Mouse (Mus musculus) T-helper 1 cell (primary cell): ENCODE results near the gene Zfp972.
"Not testable (repeated sequence)": the region's sequence is repeated elsewhere in the genome, so short reads cannot be mapped to it uniquely, and the experiment has no call there.

Source experiments
- in situ Hi-C: fragments of 300-600 bp; cut with MboI, MseI; formaldehyde crosslinking; loops from one replicate; pipeline ENCODE4 v1.15.1; 2025; ENCODE audit warnings: high pct_unique_total_duplicates

Zfp972 gene

DNA sequence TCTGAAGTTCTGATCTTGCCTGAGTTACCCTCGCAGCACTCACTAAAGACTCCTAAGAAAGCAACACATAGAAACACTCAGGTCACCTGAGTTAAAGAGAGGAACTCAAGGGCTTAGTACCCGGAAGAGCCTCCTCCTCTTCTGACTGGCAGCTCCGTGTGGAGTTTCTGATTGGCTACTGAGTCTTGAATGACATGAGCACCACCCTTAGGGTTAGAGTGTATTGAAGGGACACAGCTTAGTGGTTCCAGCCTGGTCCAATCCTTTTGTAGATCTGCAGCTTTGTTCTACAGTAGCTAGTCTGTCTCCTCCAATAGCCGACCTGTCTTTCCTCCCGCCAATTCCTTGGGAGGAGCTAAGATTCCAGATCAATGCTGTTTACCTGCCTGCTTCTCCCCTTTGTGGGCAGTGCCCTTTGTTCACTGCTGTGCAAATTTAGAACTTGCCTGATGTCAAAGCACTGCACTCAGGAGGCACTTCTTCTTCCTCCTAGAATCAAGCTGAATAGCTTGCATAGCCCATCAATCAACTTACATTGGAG is at the start of gene Zfp972:
Zfp972 (minus strand) TSS at position 51 of the 541 bp plus-strand sequence.
- in situ Hi-C loops, result not testable (repeated sequence)

DNA sequence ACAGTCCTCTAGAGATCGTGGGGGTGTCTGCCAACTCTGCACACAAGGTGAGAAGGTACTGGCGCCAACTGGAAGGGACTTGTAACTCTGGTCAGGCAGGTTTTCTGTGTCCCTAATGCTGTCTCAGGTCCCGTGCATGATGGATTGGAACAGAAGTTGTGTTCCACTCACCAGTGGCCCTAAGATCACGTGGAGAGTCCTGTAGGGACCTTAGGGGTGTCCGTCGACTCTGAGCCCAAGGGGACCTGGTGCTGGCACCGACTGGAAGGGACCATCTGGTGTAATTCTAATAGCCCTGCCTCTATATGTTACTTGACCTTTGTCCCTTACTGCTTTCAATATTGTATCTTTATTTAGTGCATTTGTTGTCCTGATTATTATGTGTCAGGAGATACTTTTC is 49.4 kb upstream of the Zfp972 start:
- in situ Hi-C loops, result loop anchor here (25.0 kb wide), 1 partner anchor 87 kb away; no protein-coding TSS in a partner anchor

DNA sequence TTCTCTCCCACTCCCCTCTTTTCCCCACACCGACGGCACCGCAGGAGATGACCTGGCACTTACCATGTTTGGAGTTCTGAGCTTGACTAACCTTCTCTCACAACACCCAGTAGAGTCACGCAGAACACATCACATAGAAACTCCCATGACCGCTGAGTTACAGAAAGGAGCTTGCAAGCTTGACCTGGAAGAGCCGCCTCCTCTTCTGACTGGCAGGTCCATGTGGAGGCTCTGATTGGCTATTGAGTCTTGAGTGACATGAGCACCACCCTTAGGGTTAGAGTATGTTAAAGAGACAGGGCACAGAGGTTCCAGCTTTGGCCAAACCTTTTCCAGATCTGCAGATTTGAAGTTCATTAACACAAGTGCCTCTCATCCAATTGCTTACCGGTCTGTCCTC is 31.7 kb upstream of the Zfp972 start, which contains the start of gene Gm14326:
Gm14326 (minus strand) TSS at position 153 of the 400 bp plus-strand sequence.
- in situ Hi-C loops, result loop anchor here (25.0 kb wide), 1 partner anchor 105 kb away; no protein-coding TSS in a partner anchor

DNA sequence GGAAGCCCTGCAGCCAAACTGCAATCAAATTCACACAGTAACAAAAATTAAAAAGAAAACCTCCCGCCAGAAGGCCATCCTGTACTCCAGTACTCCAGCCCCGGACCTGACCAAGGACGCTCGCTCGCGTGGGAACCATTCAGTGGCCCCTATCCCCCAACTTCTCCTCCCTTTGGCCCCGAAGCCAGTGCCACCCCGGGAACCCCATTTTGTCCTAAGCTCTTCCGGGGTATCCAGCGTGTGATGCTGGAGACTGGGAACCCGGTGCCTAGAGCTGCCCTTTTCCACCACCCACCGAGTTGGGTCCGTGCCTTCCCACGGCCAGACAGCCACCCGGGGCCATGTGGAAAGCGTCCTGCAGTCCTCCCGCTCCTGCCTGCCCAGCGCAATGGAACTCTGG is 31.3 kb upstream of the Zfp972 start:
- in situ Hi-C loops, result loop anchor here (25.0 kb wide), 1 partner anchor 106 kb away; no protein-coding TSS in a partner anchor

DNA sequence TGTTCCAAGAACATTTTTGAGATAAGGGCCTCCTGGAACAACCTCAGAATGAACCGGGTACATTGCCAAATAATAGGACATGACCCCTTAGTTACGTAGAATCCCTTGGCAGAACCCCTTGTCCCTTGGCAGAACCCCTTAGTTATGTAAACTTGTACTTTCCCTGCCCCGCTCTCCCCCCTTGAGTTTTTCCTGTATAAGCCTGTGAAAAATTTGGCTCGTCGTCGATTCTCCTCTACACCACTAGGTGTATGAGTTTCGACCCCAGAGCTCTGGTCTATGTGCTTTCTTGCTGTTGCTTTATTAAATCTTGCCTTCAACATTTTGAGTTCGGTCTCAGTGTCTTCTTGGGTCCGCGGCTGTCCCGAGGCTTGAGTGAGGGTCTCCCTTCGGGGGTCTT is 22.1 kb downstream of the Zfp972 start:
- in situ Hi-C loops, result loop anchor here (5.0 to 25.0 kb wide), 2 partner anchors 124 to 741 kb away; no protein-coding TSS in a partner anchor

DNA sequence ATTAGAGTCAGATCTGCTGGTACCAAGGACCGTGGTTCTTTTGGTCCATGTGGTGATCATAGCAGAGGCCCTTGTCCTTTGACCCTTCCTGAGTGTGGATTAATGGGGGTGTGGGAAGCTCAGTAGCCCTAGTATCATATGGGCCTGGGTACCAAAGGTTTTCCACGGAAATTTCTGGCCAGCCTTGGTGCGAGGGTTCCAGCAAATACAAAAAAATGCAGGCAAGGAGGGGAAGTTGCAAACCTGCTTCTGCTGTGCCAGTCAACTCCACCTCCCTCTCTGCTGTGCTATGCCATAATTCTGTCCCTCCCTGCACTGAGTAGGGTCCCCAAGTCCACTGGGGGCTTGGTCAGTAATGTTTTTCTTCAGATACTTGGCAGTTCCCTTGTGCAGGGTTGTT is 27.2 kb downstream of the Zfp972 start:
- in situ Hi-C loops, result loop anchor here (10.0 kb wide), 1 partner anchor 433 kb away; the partner anchor contains the start of gene Zfp970

DNA sequence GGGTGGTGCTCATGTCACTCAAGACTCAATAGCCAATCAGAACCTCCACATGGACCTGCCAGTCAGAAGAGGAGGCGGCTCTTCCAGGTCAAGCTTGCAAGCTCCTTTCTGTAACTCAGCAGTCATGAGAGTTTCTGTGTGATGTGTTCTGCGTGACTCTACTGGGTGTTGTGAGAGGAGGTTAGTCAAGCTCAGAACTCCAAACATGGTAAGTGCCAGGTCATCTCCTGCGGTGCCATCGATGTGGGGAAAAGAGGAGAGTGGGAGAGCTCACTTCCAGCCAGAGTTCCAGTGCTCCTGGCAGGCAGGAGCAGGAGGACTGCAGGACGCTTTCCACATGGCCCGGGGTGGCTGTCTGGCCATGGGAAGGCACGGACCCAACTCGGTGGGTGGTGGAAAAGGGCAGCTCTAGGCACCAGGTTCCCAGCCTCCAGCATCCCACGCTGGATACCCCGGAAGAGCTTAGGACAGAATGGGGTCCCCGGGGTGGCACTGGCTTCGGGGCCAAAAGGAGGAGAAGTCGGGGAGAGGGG is 28.3 kb downstream of the Zfp972 start, which contains the start of gene Gm14327:
Gm14327 (plus strand) TSS at position 51 of the 533 bp plus-strand sequence.
- in situ Hi-C loops, result loop anchor here (10.0 kb wide), 1 partner anchor 432 kb away; the partner anchor contains the start of gene Zfp970

DNA sequence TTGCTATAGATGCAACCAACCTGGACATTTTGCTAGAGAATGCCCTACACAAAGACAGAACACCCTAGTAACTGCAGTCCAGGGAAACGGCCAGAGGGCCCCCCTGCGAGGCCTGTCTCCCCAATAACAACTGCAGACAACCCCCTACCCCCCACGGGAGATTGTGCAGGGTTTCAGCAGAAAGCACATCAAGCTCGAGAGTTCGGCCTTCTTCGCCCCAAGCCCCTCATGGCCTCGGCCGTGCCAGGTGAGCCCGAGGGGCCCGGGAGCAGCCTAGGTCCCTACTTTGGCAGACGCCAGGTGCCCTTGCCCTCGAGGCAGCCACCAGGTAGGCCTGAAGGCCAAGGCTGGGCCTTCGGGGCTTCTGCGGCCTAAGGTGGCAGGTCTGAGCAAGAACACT is 37.7 kb downstream of the Zfp972 start:
- in situ Hi-C loops, result not testable (repeated sequence)

DNA sequence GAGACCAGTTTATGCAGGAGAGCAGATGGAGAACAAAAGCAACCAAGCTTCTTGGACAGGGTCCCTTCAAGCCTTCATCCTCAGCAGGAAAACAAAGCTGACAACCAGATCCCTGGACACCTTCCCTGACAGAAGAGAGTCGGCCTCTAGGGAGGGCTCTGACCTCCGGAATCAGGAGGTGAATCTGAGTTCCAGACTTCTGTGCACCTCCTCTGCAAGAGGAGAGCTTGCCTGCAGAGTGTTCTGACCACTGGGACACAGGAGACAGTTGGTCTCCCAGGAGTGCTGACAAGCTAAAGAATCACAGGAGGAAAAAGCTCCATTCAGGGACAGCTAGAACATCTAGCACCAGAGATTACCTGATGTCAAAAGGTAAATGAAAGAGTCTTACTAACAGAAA is 63.2 kb downstream of the Zfp972 start:
- in situ Hi-C loops, result not testable (repeated sequence)
